Mouse (Mus musculus): ENCODE data around the gene Clpp. TPM values are rescaled to one million over a fixed set of nuclear protein-coding genes. Genes with fewer than 3 reads are reported as not detected.

Gene Clpp
- polyA plus RNA-seq, 1 experiment from 2014 or later = 78.0 TPM

DNA sequence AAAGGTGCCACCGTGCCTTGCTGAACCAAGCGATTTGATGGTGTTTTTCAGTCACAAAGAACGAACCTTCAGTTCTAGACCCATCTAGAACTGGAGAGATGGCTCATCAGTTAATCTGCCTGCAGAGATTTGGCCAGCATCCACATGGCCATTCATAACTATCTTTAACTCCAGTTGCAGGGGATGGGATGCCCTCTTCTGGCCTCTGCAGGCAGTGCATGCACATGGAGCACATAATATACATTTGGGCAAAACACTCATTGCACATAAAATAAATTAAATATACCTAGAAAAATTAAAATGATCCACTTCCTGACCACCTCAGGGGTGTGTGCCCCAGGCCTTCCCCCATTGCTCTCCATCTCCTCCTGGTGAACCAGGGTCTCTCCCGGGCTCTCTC, 28.2 kb upstream of the Clpp start:
- Histone ChIP-seq H3K4me2 (replicated peaks; ENCODE audit: low read depth) (no peak overlapping the region), H3K9me3 (ENCODE audit: control insufficient read depth) (no peaks in the 10 kb centered on the region), H3K27me3 (replicated peaks; ENCODE audit: control insufficient read depth, insufficient read depth, low read length) (no peaks in the 10 kb centered on the region), H3K9ac (ENCODE audit: low read depth, low read length) (no peak overlapping the region), H3K36me3 (ENCODE audit: control insufficient read depth, insufficient read depth) (no peaks in the 10 kb centered on the region), H3K4me3 (ENCODE audit: low read depth, low read length) (no peak overlapping the region), H3K27ac (ENCODE audit: low read depth, low read length) (no peak overlapping the region), H3K4me1 (replicated peaks; ENCODE audit: control insufficient read depth, insufficient read depth, low read length) (no peaks in the 10 kb centered on the region)
- ATAC-seq = no peak
- peak; percentile 36; the same call in 1 of the 2 replicates for TF ChIP-seq CTCF (IDR thresholded peaks at IDR 0.05; ENCODE audit: low read depth)
- 92% methylated on average over 4 of the region's 4 CpGs for WGBS

DNA sequence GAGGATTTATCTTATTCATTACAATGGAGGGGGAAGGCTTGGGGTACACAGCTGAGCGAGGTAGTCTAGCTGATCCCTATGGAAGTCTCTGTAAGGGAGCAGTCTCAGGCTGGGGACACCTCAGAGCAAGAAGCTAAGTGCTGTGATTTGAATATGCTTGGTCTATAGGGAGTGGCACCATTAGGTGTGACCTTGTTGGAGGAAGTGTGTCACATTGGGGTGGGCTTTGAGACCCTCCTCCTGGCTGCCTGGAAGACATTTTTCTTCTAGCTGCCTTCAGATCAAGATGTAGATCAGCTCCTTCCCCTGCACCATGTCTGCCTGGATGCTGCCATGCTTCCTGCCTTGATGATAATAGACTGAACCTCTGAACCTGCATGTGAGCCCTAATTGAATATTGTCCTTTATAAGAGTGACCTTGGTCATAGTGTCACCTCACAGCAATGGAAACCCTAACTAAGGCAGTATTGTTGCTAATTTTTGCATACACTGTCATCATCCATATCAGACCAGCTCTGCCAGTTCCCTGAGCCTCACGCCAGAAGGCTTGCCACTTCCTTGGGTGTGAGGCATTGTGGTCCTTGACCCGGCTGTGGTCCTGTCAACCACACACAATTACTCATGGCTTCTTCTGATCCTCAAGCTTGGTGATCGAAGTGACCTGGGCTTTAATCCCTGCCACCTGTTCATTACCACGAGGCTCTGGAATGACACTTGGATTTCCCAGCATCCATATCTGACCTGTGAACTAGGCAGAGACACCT, 27.3 kb upstream of the Clpp start:
- Histone ChIP-seq H3K9me3 (ENCODE audit: control insufficient read depth) (no peaks in the 10 kb centered on the region), H3K4me2 (replicated peaks; ENCODE audit: low read depth) (no peak overlapping the region), H3K4me3 (ENCODE audit: low read depth, low read length) (no peak overlapping the region), H3K27me3 (replicated peaks; ENCODE audit: control insufficient read depth, insufficient read depth, low read length) (no peaks in the 10 kb centered on the region), H3K4me1 (replicated peaks; ENCODE audit: control insufficient read depth, insufficient read depth, low read length) (no peaks in the 10 kb centered on the region), H3K9ac (ENCODE audit: low read depth, low read length) (no peak overlapping the region), H3K36me3 (ENCODE audit: control insufficient read depth, insufficient read depth) (no peaks in the 10 kb centered on the region), H3K27ac (ENCODE audit: low read depth, low read length) (no peak overlapping the region)
- WGBS = 71% methylated on average over 5 of the region's 5 CpGs
- TF ChIP-seq CTCF (IDR thresholded peaks at IDR 0.05; ENCODE audit: low read depth) = no peak
- 0 out of 2 replicates have a peak, but pooled peaks have one; percentile 9 for ATAC-seq

DNA sequence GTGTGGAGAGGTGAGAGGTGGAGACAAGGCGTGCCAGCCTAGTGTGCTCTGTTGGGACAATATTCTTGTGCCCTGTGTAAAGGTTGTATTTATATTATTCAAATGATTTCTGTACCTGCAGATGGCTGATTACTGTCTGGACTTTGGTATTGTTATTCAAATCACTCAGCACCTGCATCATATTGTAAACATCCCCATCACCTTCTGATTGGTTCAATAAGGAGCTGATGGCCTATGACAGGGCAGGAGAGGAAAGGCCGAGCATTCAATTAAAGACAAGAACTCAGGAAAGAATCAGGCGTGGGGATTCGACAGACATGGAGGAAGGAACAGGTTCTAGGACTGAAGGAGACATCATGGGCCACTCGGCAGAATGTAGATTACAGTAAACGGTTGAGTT, 26.5 kb upstream of the Clpp start:
- Histone ChIP-seq H3K36me3 (ENCODE audit: control insufficient read depth, insufficient read depth) (no peaks in the 10 kb centered on the region), H3K9me3 (ENCODE audit: control insufficient read depth) (no peaks in the 10 kb centered on the region), H3K4me3 (ENCODE audit: low read depth, low read length) (no peak overlapping the region), H3K4me1 (replicated peaks; ENCODE audit: control insufficient read depth, insufficient read depth, low read length) (no peaks in the 10 kb centered on the region), H3K9ac (ENCODE audit: low read depth, low read length) (no peak overlapping the region), H3K27ac (ENCODE audit: low read depth, low read length) (no peak overlapping the region), H3K27me3 (replicated peaks; ENCODE audit: control insufficient read depth, insufficient read depth, low read length) (no peaks in the 10 kb centered on the region), H3K4me2 (replicated peaks; ENCODE audit: low read depth) (no peak overlapping the region)
- no peak for TF ChIP-seq CTCF (IDR thresholded peaks at IDR 0.05; ENCODE audit: low read depth)
- peak; percentile 95 for ATAC-seq
- 49% methylated on average over 6 of the region's 6 CpGs for WGBS

DNA sequence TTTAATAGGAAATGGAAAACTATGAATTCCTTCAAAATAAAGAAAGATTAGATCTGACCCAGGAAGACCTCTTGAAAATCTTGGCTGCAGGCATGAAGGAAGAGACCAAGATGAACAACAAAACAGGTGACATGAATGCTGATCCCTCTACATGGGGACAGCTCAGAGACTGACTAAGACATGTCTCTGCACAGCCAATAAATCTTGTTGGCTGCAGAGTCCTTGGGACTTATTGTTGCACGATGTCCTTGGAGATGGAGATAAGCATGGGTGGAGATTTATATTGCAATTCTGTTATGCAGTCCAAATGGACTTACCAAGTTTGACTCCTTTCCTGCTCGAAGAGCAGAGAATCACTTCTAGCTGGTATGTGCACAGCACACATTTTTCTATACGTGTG, 20.8 kb upstream of the Clpp start:
- Histone ChIP-seq H3K9me3 (ENCODE audit: control insufficient read depth) (no peaks in the 10 kb centered on the region), H3K4me3 (ENCODE audit: low read depth, low read length) (no peak overlapping the region), H3K27me3 (replicated peaks; ENCODE audit: control insufficient read depth, insufficient read depth, low read length) (no peaks in the 10 kb centered on the region), H3K9ac (ENCODE audit: low read depth, low read length) (no peak overlapping the region), H3K4me1 (replicated peaks; ENCODE audit: control insufficient read depth, insufficient read depth, low read length) (no peaks in the 10 kb centered on the region), H3K4me2 (replicated peaks; ENCODE audit: low read depth) (no peak overlapping the region), H3K36me3 (ENCODE audit: control insufficient read depth, insufficient read depth) (no peaks in the 10 kb centered on the region), H3K27ac (ENCODE audit: low read depth, low read length) (no peak overlapping the region)
- 24% methylated on average over 3 of the region's 3 CpGs for WGBS
- ATAC-seq = no peak
- TF ChIP-seq CTCF (IDR thresholded peaks at IDR 0.05; ENCODE audit: low read depth) = no peak

DNA sequence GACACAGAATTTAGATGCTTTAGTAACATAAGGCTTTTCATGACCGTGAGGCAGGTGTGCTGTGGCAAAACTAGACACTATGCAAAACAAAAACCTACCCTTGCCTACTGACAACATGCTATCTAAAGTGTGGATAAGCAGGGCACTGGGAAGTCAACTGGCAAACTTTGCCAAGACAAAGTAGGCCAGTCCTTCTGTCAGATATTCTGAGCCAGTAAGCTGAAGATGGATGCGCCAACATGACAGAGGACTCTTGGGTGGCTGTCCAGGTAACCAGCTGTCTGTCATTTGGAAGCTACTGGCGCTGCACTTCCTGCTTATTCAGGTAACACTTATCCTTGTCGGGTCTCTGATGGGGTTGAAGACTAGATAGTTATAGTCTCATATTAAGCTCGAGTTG, 20.0 kb upstream of the Clpp start:
- Histone ChIP-seq H3K4me2 (replicated peaks; ENCODE audit: low read depth) (no peak overlapping the region), H3K9ac (ENCODE audit: low read depth, low read length) (no peak overlapping the region), H3K9me3 (ENCODE audit: control insufficient read depth) (no peaks in the 10 kb centered on the region), H3K27me3 (replicated peaks; ENCODE audit: control insufficient read depth, insufficient read depth, low read length) (no peaks in the 10 kb centered on the region), H3K4me1 (replicated peaks; ENCODE audit: control insufficient read depth, insufficient read depth, low read length) (no peaks in the 10 kb centered on the region), H3K27ac (ENCODE audit: low read depth, low read length) (no peak overlapping the region), H3K36me3 (ENCODE audit: control insufficient read depth, insufficient read depth) (no peaks in the 10 kb centered on the region), H3K4me3 (ENCODE audit: low read depth, low read length) (no peak overlapping the region)
- ATAC-seq = no peak
- 76% methylated on average over 5 of the region's 5 CpGs for WGBS
- TF ChIP-seq CTCF (IDR thresholded peaks at IDR 0.05; ENCODE audit: low read depth) = no peak

DNA sequence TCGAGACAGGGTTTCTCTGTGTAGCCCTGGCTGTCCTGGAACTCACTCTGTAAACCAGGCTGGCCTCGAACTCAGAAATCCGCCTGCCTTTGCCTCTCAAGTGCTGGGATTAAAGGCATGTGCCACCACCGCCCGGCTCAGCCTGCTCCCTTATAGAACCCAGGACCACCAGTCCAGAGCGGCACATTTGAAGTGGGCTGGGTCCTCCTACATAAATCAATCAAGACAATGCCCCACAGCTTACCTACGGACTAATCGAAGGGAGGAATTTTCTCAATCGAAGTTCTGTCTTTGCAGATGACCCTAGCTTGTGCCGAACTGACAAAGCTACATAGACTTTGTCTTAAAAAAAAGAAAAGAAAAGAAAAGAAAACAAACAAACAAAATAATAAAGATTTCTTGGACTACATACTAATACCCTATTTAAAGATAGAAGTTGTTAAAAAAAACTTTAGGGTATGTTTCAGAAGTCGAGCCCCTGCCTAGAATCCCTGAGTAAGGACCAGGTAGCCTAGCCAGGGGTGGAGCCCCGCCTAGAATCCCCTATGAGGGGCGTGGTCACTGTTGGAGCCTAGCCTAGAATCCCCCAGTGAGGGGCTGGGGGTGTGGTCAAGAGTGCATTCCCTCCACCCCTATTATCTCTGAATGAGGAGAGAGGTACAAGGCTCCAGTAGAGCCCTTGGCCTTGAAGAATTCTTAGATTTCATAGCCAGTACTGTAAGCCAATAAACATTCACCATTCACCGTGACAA, 16.0 kb upstream of the Clpp start:
- H3K4me3 ChIP-seq (ENCODE audit: low read depth, low read length) = no peak overlapping the region
- no peaks in the 10 kb centered on the region for H3K36me3 ChIP-seq (ENCODE audit: control insufficient read depth, insufficient read depth)
- 65% methylated on average over 13 of the region's 14 CpGs for WGBS
- no peak overlapping the region for H3K4me2 ChIP-seq (replicated peaks; ENCODE audit: low read depth)
- no peak for TF ChIP-seq CTCF (IDR thresholded peaks at IDR 0.05; ENCODE audit: low read depth)
- no peaks in the 10 kb centered on the region for H3K9me3 ChIP-seq (ENCODE audit: control insufficient read depth)
- H3K27ac ChIP-seq (ENCODE audit: low read depth, low read length) = no peak overlapping the region
- no peak overlapping the region for H3K9ac ChIP-seq (ENCODE audit: low read depth, low read length)
- ATAC-seq = no peak
- no peaks in the 10 kb centered on the region for H3K27me3 ChIP-seq (replicated peaks; ENCODE audit: control insufficient read depth, insufficient read depth, low read length)
- peaks cover 3% of the 10 kb centered on the region; the same call in 1 of the 2 replicates for H3K4me1 ChIP-seq (replicated peaks; ENCODE audit: control insufficient read depth, insufficient read depth, low read length)
